Mouse (Mus musculus) C2C12 (cell line): ENCODE results near the gene Bcas3. TPM values are rescaled to one million over a fixed set of nuclear protein-coding genes. Genes with fewer than 3 reads are reported as not detected.

Experiments
- H3K27me3 ChIP-seq: one replicate; pipeline ENCODE4 v1.6.1; 2011; ENCODE audit not compliant: control insufficient read depth, insufficient read depth, insufficient read length
- H3K36me3 ChIP-seq: one replicate; pipeline ENCODE4 v1.6.1; 2011; ENCODE audit not compliant: control insufficient read depth, insufficient read depth
- H3K4me3 ChIP-seq: one replicate; pipeline ENCODE4 v1.5.1; 2011; ENCODE audit warnings: mild to moderate bottlenecking, control low read depth; ENCODE audit not compliant: poor library complexity, insufficient read depth, severe bottlenecking
- H3K79me2 ChIP-seq: one replicate; pipeline ENCODE4 v1.6.1; 2011; ENCODE audit not compliant: control insufficient read depth, insufficient read depth
- H3K79me3 ChIP-seq: one replicate; pipeline ENCODE4 v1.6.1; 2011; ENCODE audit warnings: low read depth, control low read depth
- H3ac ChIP-seq: one replicate; pipeline ENCODE3; 2011; ENCODE audit warnings: low read depth; ENCODE audit not compliant: control insufficient read depth, insufficient read length
- CEBPB ChIP-seq: IDR thresholded peaks from one replicate; pipeline ENCODE4 v1.6.1; 2011; ENCODE audit warnings: low read depth, mild to moderate bottlenecking, control low read depth, moderate library complexity
- CTCF ChIP-seq: IDR thresholded peaks from one replicate; pipeline ENCODE4 v1.5.1; 2011; ENCODE audit not compliant: control insufficient read depth, insufficient read depth, insufficient read length
- FOSL1 ChIP-seq: IDR thresholded peaks from one replicate; pipeline ENCODE4 v1.8.0; 2011; ENCODE audit warnings: mild to moderate bottlenecking, low read length; ENCODE audit not compliant: poor library complexity, insufficient read depth, severe bottlenecking
- MAX ChIP-seq: IDR thresholded peaks from one replicate; pipeline ENCODE4 v1.6.1; 2011; ENCODE audit warnings: mild to moderate bottlenecking, control low read depth
- MYOD1 ChIP-seq: IDR thresholded peaks from one replicate; pipeline ENCODE4 v1.6.1; 2011; ENCODE audit warnings: low read depth; ENCODE audit not compliant: control insufficient read depth, insufficient read length
- MYOG ChIP-seq: IDR thresholded peaks from one replicate; pipeline ENCODE4 v1.6.1; 2011; ENCODE audit not compliant: control insufficient read depth, insufficient read length; ENCODE audit errors: extremely low read depth
- USF1 ChIP-seq: IDR thresholded peaks from one replicate; pipeline ENCODE4 v1.6.1; 2011; ENCODE audit warnings: low read depth, mild to moderate bottlenecking, control low read depth, moderate library complexity
- polyA plus RNA-seq: library from polyadenylated mRNA; unstranded; fragments of >200 nt; fragmentation: generic; extraction: Trizol; gene quantifications from one replicate; pipeline ENCODE4 v1.2.1, GENCODE M21; 2012; ENCODE audit warnings: missing spikeins

Gene Bcas3
- polyA plus RNA-seq, 1 experiment = 11.1 TPM

- Histone ChIP-seq H3K4me3 (no peak overlapping the region), H3ac (no peak overlapping the region), H3K27me3 (no peaks in the 10 kb centered on the region), H3K79me2 (no peaks in the 10 kb centered on the region), H3K79me3 (no peaks in the 10 kb centered on the region), H3K36me3 (no peaks in the 10 kb centered on the region)
- TF ChIP-seq MYOG (no peak), MYOD1 (no peak), MAX (no peak), CEBPB (no peak), CTCF (no peak), FOSL1 (no peak), USF1 (no peak)
These were observed 484.9 kb downstream of the Bcas3 start for GRCm38 (mm10) chr11:85837648-85838423.

- H3K36me3 ChIP-seq = no peaks in the 10 kb centered on the region
- H3ac ChIP-seq = no peak overlapping the region
- H3K4me3 ChIP-seq = no peak overlapping the region
- no peaks in the 10 kb centered on the region for H3K79me2 ChIP-seq
- H3K79me3 ChIP-seq = no peaks in the 10 kb centered on the region
- no peaks in the 10 kb centered on the region for H3K27me3 ChIP-seq
- no peak for TF ChIP-seq USF1
These were observed 485.7 kb downstream of the Bcas3 start for GRCm38 (mm10) chr11:85838424-85839257.

GRCm38 (mm10) chr11:85839258-85840030 is 486.5 kb downstream of the Bcas3 start:
- Histone ChIP-seq H3K36me3 (no peaks in the 10 kb centered on the region), H3K79me3 (no peaks in the 10 kb centered on the region), H3K27me3 (no peaks in the 10 kb centered on the region), H3K79me2 (no peaks in the 10 kb centered on the region), H3ac (no peak overlapping the region), H3K4me3 (no peak overlapping the region)
- no peak for TF ChIP-seq USF1

- Histone ChIP-seq H3K79me2 (no peaks in the 10 kb centered on the region), H3K27me3 (no peaks in the 10 kb centered on the region), H3K79me3 (no peaks in the 10 kb centered on the region), H3K4me3 (no peak overlapping the region), H3K36me3 (no peaks in the 10 kb centered on the region), H3ac (no peak overlapping the region)
- no peak for TF ChIP-seq FOSL1
- TF ChIP-seq CEBPB = no peak
- no peak for TF ChIP-seq MYOG
- no peak for TF ChIP-seq MYOD1
- TF ChIP-seq USF1 = no peak
- no peak for TF ChIP-seq MAX
These were observed 487.2 kb downstream of the Bcas3 start for GRCm38 (mm10) chr11:85840031-85840802.

GRCm38 (mm10) chr11:85840803-85841145 is 487.8 kb downstream of the Bcas3 start:
- Histone ChIP-seq H3K36me3 (no peaks in the 10 kb centered on the region), H3K79me3 (no peaks in the 10 kb centered on the region), H3K27me3 (no peaks in the 10 kb centered on the region), H3K79me2 (no peaks in the 10 kb centered on the region), H3ac (no peak overlapping the region), H3K4me3 (no peak overlapping the region)
- TF ChIP-seq CTCF (no peak), MYOG (no peak)
